Mouse (Mus musculus) ES-E14 (cell line): ENCODE data around the gene Kndc1.

ENCODE experiments used
- CHD2 ChIP-seq: IDR thresholded peaks from 2 replicates; pipeline ENCODE4 v1.6.1; 2014; ENCODE audit warnings: mild to moderate bottlenecking, low read depth, low read length, inconsistent platforms
- MAFK ChIP-seq: IDR thresholded peaks from 2 replicates; pipeline ENCODE4 v1.6.1; 2014; ENCODE audit warnings: mild to moderate bottlenecking, low read depth, low read length, inconsistent platforms; ENCODE audit not compliant: insufficient read depth
- ZNF384 ChIP-seq: IDR thresholded peaks from 2 replicates; pipeline ENCODE4 v1.6.1; 2012; ENCODE audit warnings: low read depth, low read length, inconsistent platforms

- TF ChIP-seq CHD2 = no peak
- no peak for TF ChIP-seq ZNF384
- no peak for TF ChIP-seq MAFK
These were observed 61.0 kb downstream of the Kndc1 start for GRCm38 (mm10) chr7:139955505-139955904.
